Mouse (Mus musculus) erythroblast, embryonic 14.5 days (primary cell): ENCODE measurements around the gene Cpt1c.

Experiments
- GATA1 ChIP-seq: IDR thresholded peaks from 2 replicates; pipeline ENCODE4 v1.6.1; 2012; ENCODE audit warnings: low read length, inconsistent platforms, mixed read lengths
- TAL1 ChIP-seq: IDR thresholded peaks from 3 replicates; pipeline ENCODE4 v1.6.1; 2012; ENCODE audit warnings: low read length, inconsistent platforms, mixed read lengths

GRCm38 (mm10) chr7:44916881-44917280, 57.8 kb downstream of the Cpt1c start:
- TF ChIP-seq TAL1 (no peak), GATA1 (no peak)
